Mouse (Mus musculus) heart, adult 2 months (tissue): ENCODE measurements around the gene Cdc26.
A peak's percentile ranks its signal among the peaks of the same experiment; 100 is the strongest.

ENCODE experiments used
- CTCF ChIP-seq: fragments of 200-600 bp; IDR thresholded peaks from 2 replicates; pipeline ENCODE4 v1.8.1; 2022; ENCODE audit warnings: antibody characterized with exemption, mild to moderate bottlenecking, moderate library complexity
- EP300 ChIP-seq: fragments of 200-500 bp; IDR thresholded peaks from 2 replicates; pipeline ENCODE4 v1.6.1; 2011; ENCODE audit warnings: low read depth, low read length, control low read depth; ENCODE audit not compliant: insufficient read depth

DNA sequence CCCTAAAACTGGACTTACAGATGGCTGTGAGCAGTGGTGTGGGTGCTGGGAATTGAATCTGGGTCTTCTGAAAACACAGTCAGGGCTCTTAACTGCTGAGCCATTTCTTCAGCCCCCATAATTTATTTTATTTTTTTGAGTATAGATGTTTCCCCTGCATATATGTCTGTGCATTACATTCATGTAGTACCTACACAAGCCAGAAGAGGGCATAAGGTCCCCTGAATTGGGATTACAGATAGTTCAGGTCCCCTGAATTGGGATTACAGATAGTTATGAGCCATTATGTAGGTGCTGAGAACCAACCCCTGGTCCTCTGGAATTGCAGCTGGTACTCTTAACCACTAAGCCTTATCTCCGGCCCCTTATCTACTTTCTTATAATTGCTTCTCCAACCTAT, 64.4 kb downstream of the Cdc26 start:
- TF ChIP-seq CTCF (peak; percentile 74), EP300 (no peak)
